Mouse (Mus musculus) ovary, postnatal 14 days (tissue): ENCODE results near the gene Aprt.

ENCODE experiments used
- DNase-seq: peaks from one replicate; pipeline ENCODE4 v3.0.0; 2022; ENCODE audit warnings: low spot score

Aprt gene

DNA sequence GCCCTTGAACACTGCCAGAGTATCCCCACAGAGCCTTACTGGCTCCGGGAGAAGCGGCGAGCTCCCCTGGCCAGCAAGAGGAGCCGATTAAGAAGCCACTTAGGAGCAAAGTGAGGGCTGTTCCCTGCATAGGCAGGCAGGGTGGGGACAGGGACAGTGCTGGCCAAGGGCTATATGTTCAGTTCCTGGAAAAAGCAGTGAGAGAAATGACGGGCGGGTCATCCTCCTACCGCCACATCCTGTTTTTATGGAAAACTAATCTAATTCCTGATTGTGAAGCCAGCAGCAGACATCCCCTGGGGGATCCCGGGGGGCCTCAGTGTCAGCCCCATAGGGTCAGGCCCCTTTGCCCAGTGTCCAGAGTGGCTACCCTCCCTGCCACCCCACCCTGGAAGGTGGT lies 45.4 kb downstream of the Aprt start:
- DNase-seq, result no peak

DNA sequence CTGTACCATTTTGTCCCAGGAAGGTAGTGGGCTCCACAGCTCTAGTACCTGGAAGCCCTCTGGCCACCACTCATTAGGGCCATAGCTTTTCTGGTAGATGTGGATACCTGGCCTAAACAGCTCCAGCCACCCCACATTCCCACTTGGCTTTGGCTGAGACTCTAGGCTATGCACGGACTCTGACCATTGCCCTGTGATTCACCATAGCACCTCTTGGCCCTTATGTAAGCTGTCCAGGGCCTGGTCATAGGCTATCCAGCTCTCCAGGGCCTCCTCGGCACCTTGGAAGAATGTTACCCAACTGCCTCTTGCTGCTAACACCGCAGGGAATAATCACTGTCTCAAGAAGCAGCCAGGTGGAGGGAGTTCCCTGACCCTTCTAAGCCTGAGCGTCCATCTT lies 47.5 kb downstream of the Aprt start:
- no peak for DNase-seq

DNA sequence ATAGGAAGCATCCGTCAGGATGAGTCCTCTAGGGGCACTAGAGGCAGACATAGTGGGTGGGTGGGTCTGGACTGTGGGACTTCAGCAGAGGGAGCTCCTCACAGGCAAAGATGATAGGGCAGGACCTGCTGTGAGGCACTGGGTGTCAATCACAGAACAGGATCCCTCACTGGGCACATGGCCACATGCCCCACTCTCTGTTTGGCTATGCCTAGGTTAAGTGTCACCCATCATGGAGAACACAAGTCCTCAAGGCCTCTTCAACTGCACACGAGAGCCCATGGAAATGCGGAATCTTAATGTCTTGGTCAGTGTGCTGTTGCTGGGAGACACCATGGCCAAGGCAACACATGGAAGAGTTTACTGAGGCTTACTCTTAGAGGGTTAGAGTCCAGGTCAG lies 48.8 kb downstream of the Aprt start:
- no peak for DNase-seq

DNA sequence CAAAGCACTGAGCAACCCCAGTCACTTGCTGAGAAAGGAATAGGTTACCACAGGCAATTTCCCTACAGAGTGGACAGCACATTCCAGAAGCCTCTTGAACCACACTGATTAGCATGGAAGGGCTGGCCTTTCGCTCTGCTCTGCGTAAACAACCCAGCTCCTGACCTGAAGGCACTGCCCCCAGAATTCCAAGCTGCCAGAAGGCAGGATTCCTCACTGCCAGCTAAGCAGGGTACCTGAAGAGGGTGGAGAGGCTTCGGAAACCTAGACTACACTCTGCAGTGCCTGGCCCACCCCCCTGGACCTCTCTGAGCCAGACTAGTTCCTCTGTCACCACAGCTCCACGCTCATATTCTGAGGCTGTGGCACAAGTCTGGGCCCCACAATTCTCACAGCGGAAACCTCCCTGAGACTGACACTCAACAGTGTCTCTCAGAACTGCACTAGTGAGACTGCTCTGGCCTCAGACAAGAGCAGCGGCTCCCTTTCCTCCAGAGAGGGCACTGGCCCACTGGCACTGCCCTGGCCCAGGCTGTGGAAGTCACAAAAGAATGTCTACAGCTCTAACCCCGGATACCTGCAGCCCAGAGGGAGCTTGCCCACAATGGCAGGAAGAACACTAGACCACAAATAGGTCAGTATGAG lies 50.1 kb downstream of the Aprt start:
- DNase-seq, result no peak

DNA sequence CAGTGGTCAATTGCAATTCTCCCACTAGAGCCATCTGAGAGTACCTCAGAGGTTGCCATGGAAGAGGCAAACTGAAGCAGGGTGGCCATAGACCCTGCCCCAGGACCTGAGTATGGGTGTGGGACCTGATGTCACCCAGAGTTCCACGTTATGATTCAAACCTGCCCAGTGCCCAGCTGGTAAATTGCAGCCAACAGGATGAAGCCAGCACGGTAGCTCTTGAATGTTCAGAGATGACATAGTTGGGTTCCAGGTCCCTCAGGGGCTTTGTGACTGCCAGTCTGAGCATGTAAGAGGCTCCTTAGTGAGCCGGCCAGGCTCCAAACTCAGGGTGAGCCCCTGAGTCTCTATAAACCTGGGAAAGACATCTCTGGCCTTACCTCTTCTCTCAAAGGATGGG lies 50.6 kb downstream of the Aprt start:
- DNase-seq, result no peak

DNA sequence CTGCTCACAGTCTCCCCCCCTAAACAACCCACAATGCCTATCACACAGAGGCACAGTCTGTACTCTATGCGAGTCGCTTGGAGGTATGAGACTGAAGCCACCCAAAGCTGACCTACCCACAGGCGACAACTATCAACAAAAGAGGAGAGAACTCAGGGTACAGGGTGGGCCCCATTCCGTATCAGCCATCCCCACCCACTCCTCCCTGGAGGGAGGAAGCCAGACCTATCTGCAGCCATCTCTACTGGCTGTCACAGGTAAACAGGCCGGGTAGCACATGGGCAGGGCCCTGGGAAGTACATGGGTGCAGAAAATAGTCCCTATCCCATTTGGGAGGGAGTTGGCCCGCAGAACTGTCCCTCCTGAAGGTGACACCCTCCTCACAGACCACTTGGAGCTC lies 51.7 kb downstream of the Aprt start:
- DNase-seq, result no peak
